Mouse (Mus musculus) liver, embryonic 16.5 days (tissue): ENCODE results near the gene D6Wsu163e. TPM values are rescaled to one million over a fixed set of nuclear protein-coding genes. Genes with fewer than 3 reads are reported as not detected.

Source experiments
- ATAC-seq: fragments of 200-750 bp; cut with Nextera tagmentation; 2 replicates; pipeline ENCODE4 v1.8.0; 2017; ENCODE audit warnings: low read depth, mild to moderate bottlenecking, moderate number of reproducible peaks, moderate library complexity
- H3K27ac ChIP-seq: fragments of 300-500 bp; sonication (generic); 2 replicates; pipeline ENCODE4 v1.5.1; 2014; ENCODE audit warnings: mild to moderate bottlenecking, low read length
- H3K27me3 ChIP-seq: fragments of 300-500 bp; sonication (generic); 2 replicates; pipeline ENCODE4 v1.6.1; 2014; ENCODE audit warnings: low read depth, low read length, mixed read lengths; ENCODE audit not compliant: control insufficient read depth, insufficient read depth
- H3K36me3 ChIP-seq: fragments of 300-500 bp; sonication (generic); 2 replicates; pipeline ENCODE4 v1.6.1; 2014; ENCODE audit warnings: mild to moderate bottlenecking; ENCODE audit not compliant: control insufficient read depth, insufficient read depth
- H3K4me1 ChIP-seq: fragments of 300-500 bp; sonication (generic); 2 replicates; pipeline ENCODE4 v1.6.1; 2014; ENCODE audit warnings: low read depth, low read length, mixed read lengths; ENCODE audit not compliant: control insufficient read depth
- H3K4me2 ChIP-seq: fragments of 300-500 bp; sonication (generic); 2 replicates; pipeline ENCODE4 v1.6.1; 2014; ENCODE audit warnings: low read depth, low read length, mixed read lengths
- H3K4me3 ChIP-seq: fragments of 300-500 bp; sonication (generic); 2 replicates; pipeline ENCODE4 v1.5.1; 2014; ENCODE audit warnings: low read depth, mild to moderate bottlenecking, low read length
- H3K9ac ChIP-seq: fragments of 300-500 bp; sonication (generic); 2 replicates; pipeline ENCODE4 v1.6.1; 2014; ENCODE audit warnings: low read depth, low read length
- H3K9me3 ChIP-seq: fragments of 300-500 bp; sonication (generic); replicated peaks from 2 replicates; pipeline ENCODE4 v1.6.1; 2016; ENCODE audit warnings: low read length; ENCODE audit not compliant: control insufficient read depth
- WGBS: fragments of 180-500 bp; shearing (Covaris S2); extraction: QIAGEN DNeasy Blood & Tissue Kit; methylation state at CpG from one replicate; pipeline ENCODE4 v1.1.7; 2014; ENCODE audit not compliant: insufficient replicate concordance; 5-methylcytosine and 5-hydroxymethylcytosine counted together
- polyA plus RNA-seq: library from polyadenylated mRNA; unstranded; fragments of >200 nt; fragmentation: Nextera tagmentation; extraction: Ambion mirVana; gene quantifications from 2 replicates; pipeline ENCODE4 v1.2.1, GENCODE M21; 2015

Gene D6Wsu163e
- polyA plus RNA-seq, 1 experiment from 2014 or later = 12.3 TPM

DNA sequence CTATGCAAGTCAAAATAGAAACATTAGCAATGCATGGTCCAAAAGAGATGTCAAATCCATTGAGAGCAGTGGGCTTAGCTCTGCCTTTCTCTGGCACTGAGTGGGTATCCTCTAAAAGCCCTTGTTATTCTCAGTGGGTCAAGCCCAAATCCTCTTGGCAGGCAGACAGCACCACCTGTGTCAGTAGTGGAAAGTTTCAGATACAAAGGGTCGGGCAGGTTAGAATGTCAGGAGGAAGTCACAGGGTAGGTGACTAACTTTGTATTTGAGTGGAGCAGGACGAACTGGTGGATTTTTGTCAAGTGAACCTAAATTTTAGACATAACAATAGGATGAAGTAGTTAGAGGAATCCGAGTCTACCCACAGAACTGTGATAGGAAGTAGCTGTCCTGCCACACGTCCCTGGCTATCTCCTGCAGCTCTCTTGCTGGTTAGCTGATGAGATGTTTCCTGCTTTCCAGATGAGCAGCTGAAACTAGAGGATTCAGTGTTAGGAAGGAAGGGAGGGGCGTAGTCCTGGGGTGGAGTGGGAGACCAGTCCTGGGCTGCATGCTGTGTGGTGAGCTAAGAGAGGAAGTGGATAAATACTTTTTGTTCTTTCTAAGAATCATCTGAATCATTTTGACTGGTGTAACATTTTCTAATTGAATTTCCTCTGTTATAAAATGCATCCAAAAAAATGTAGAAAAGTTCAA is 41.9 kb downstream of the D6Wsu163e start:
- H3K9ac ChIP-seq = no peak overlapping the region
- no peaks in the 10 kb centered on the region for H3K27me3 ChIP-seq
- no peaks in the 10 kb centered on the region; the same call in 1 of the 2 replicates for H3K36me3 ChIP-seq
- H3K4me3 ChIP-seq = no peak overlapping the region
- WGBS = 18% methylated on average over 5 of the region's 5 CpGs
- no peaks in the 10 kb centered on the region for H3K4me1 ChIP-seq
- no peaks in the 10 kb centered on the region for H3K9me3 ChIP-seq
- no peak overlapping the region for H3K27ac ChIP-seq
- no peak for ATAC-seq
- H3K4me2 ChIP-seq = no peak overlapping the region

DNA sequence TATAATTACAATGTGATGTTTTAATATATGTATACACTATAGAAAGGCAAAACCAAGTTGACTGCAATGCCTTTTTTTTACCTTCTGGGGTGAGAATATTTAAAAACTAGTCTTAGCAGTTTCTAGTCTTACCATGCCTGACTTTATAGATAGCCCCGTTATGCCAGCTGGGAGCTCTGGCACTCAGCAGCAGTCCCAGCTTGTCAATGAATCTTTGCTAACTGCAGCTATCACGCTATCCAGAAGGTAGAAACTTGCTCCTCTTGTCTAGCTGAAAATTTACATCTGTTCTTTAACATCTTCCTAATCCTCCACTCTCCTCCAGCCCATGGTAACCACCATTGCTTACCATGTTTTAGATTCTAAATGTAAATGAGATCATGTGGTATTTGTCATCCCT is 53.9 kb downstream of the D6Wsu163e start:
- 45% methylated on average over 2 of the region's 2 CpGs for WGBS
- no peak overlapping the region for H3K27ac ChIP-seq

DNA sequence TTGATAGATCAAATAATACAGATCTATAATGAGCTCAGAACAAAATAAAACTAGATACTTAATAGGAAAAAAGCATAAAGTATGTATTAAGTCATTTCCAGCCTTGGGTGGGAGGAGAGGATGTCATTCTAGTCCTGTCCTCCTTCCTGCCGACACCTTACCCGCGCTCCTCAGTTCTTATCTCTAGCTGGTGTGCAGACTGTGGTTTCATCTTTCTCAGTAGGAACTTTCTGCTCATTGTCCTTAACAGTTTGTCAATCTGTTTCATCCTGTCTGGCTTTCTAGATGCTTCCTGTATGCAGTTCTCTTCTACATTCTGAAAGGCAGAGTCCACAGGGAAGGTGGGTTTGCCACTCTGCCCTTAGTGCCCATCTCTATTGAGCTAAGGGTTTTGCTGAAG is 55.7 kb downstream of the D6Wsu163e start:
- H3K9me3 ChIP-seq = no peaks in the 10 kb centered on the region
- WGBS = 0% methylated on average over 3 of the region's 3 CpGs
- no peak overlapping the region for H3K27ac ChIP-seq
- H3K9ac ChIP-seq = no peak overlapping the region
- no peak overlapping the region for H3K4me2 ChIP-seq
- no peaks in the 10 kb centered on the region for H3K4me1 ChIP-seq
- H3K36me3 ChIP-seq = no peaks in the 10 kb centered on the region
- H3K4me3 ChIP-seq = no peak overlapping the region
- H3K27me3 ChIP-seq = no peaks in the 10 kb centered on the region
- ATAC-seq = no peak

More for the DNA sequence above, 53.9 kb downstream of the D6Wsu163e start:
- H3K9me3 ChIP-seq = no peaks in the 10 kb centered on the region
- H3K9ac ChIP-seq = no peak overlapping the region
- no peaks in the 10 kb centered on the region for H3K27me3 ChIP-seq
- no peaks in the 10 kb centered on the region for H3K4me1 ChIP-seq
- H3K4me3 ChIP-seq = no peak overlapping the region
- H3K36me3 ChIP-seq = no peaks in the 10 kb centered on the region
- no peak for ATAC-seq
- no peak overlapping the region for H3K4me2 ChIP-seq

DNA sequence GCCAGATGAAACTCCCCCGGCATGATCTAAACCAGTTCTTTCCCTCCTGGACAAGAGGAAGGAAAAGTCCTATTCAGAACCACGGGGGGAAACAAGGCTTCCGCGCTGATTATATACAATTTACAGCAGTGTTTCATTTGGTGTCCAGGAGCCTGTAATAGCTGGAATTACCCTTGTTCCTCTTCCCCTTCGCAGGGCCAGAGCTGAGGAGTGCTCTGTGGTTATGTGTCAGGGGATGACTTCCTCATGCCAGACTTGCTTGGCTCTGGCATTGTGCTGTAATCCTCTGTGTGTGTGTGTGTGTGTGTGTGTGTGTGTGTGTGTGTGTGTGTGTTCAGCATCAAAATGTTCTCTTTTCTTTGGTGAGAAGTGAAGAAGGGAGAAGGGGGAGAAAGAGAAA is 56.6 kb downstream of the D6Wsu163e start:
- no peak overlapping the region for H3K9ac ChIP-seq
- no peak for ATAC-seq
- 12% methylated on average over 5 of the region's 5 CpGs for WGBS

DNA sequence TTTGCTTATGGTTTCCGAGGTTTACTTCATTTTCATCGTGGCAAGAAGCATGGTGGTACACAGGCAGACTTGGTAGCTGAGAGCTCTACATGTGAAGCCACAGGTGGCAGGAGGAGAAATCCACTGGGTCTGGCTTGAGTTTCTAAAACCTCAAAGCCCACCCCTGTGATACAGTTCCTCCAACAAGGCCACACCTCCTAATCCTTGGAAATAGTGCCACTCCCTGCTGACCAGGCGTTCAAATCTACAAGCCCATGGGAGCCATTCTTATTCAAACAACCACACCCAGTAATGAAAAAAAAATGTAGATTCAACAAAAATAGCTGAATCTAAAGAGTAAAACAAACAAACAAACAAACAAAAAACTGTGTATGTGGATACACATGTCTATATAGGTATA is 65.9 kb downstream of the D6Wsu163e start:
- Histone ChIP-seq H3K4me2 (no peak overlapping the region), H3K4me3 (no peak overlapping the region), H3K9me3 (no peaks in the 10 kb centered on the region), H3K27ac (no peak overlapping the region), H3K4me1 (no peaks in the 10 kb centered on the region), H3K27me3 (no peaks in the 10 kb centered on the region), H3K36me3 (no peaks in the 10 kb centered on the region), H3K9ac (no peak overlapping the region)
- ATAC-seq = no peak
- WGBS = 72% methylated on average over 3 of the region's 3 CpGs

More for the DNA sequence above, 56.6 kb downstream of the D6Wsu163e start:
- Histone ChIP-seq H3K4me3 (no peak overlapping the region), H3K4me1 (no peaks in the 10 kb centered on the region), H3K4me2 (no peak overlapping the region), H3K27ac (no peak overlapping the region), H3K27me3 (no peaks in the 10 kb centered on the region), H3K36me3 (no peaks in the 10 kb centered on the region), H3K9me3 (no peaks in the 10 kb centered on the region)

DNA sequence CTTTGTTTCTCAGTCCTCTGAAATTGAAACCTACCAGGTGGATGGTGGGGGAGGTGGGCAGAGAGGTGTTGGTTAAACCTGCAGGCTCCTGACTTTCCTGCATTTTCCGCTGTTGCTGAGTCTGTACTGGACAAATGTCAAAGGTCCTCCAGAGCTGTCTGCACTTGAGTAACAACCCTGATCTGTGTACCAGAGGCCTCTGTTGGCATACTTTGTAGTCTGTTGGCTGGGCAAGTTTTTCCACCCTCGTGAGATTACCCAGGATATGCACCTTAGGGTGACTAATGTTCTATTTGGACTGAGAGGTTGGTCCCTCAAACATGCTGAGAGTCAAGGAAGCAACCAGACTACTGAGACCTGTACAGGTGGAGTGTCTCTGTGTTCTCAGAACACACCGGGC is 66.8 kb downstream of the D6Wsu163e start:
- ATAC-seq = no peak
- Histone ChIP-seq H3K4me3 (no peak overlapping the region), H3K4me2 (no peak overlapping the region), H3K27ac (no peak overlapping the region), H3K9ac (no peak overlapping the region), H3K27me3 (no peaks in the 10 kb centered on the region), H3K4me1 (no peaks in the 10 kb centered on the region), H3K9me3 (no peaks in the 10 kb centered on the region), H3K36me3 (no peaks in the 10 kb centered on the region)
- 64% methylated on average over 3 of the region's 3 CpGs for WGBS

DNA sequence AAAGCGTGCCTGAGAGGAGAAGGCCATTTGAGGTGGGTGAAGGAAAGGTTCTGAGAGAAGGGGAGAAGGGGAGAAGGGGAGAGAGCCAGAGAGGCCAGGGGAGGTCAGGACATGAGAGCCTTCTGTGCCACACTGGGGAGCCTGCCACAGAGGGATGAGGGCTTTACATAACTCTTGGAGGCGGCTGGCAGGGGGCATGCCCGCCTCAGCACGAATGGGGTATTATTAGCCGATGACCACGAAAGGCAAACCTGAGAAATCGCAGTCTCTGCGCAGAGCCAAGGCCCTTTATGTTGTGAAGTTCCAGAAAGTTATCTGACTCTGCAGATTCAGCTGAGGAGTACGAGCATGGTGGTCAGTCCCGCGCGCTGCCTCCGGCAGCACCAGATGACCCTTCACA is 70.3 kb downstream of the D6Wsu163e start:
- no peaks in the 10 kb centered on the region for H3K27me3 ChIP-seq
- WGBS = 73% methylated on average over 13 of the region's 13 CpGs
- no peak for ATAC-seq
- no peaks in the 10 kb centered on the region for H3K36me3 ChIP-seq
- H3K9ac ChIP-seq = no peak overlapping the region
- no peaks in the 10 kb centered on the region for H3K9me3 ChIP-seq
- no peak overlapping the region for H3K27ac ChIP-seq
- no peaks in the 10 kb centered on the region for H3K4me1 ChIP-seq
- no peak overlapping the region for H3K4me3 ChIP-seq
- no peak overlapping the region for H3K4me2 ChIP-seq

DNA sequence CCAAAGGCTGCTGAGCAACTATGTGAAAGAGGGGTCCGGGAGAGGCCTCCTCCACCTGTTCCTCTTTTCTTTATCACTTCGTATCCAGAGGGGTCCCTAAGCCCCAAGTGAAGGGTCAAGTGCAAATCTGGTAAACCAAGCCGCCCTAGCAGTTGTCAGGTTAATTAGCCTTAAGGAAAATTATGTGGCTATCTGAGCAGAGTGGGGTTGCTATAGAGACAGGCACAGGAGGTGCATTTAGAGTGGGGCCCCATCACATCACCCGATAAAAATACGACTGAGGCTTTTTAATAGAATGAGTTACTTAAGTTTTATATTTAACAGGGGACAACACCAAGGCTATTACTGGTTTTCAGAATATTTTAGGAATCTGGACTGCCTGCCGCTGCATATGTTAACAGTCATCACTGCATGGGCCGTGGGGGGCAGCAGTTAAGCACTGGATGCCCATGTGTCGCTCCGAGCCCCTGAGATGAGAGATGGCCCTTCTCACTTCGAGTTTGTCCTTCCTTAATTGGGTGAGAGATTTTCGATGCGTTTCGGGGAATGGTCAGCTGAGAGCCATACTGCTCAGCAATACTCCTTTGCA is 72.3 kb downstream of the D6Wsu163e start:
- 55% methylated on average over 13 of the region's 13 CpGs for WGBS

DNA sequence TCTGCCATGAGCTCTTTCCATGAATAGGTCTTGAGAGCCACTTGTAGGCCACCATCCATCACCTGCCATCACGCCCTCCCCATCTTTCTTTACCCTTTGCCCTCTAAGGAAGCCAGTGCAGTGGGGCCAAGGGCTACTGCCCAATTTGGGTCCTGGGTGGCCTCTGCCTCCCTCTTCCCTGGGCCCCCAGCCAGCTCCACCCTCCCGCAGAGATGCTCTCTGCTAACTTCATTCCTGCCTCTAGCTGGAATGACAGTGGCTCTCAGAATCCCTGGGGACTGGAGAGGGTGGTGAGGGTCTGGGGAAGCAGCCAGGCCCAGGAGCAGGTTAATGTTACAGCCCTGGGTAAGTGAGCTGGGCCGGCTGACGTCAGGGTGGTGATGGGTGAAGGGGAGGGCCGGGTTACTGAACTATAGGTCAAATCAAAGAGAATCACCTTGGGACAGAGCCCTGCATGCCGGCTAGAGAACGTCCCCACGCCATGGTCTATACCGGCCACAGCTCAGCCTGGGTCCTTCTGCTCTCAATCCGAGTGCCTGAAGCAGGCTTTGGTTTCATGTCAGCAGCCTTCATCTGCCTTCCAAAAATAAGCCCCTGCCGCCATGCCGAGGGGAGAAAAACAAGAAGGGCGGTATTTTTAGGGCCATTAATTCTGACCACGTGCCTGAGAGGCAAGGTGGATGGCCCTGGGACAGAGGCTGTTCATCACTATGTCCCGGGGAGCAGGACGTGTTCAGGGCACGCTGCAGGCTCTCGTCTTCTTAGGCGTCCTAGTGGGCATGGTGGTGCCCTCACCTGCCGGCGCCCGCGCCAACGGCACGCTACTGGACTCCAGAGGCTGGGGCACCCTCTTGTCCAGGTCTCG is 75.4 kb downstream of the D6Wsu163e start, which contains the start of gene Fgf6:
Gene Fgf6 (plus strand): TSS at position 681 of the 865 bp plus-strand sequence.
- no peaks in the 10 kb centered on the region for H3K9me3 ChIP-seq
- WGBS = 65% methylated on average over 26 of the region's 26 CpGs
- H3K27me3 ChIP-seq = peaks cover 4% of the 10 kb centered on the region; the same call in 1 of the 2 replicates
- H3K4me2 ChIP-seq = no peak within 1 kb of the TSS
- H3K4me1 ChIP-seq = no peaks in the 10 kb centered on the region
- H3K36me3 ChIP-seq = no peaks in the 10 kb centered on the region
- no peak within 1 kb of the TSS for H3K27ac ChIP-seq
- H3K4me3 ChIP-seq = no peak within 1 kb of the TSS
- ATAC-seq = no peak
- H3K9ac ChIP-seq = no peak within 1 kb of the TSS

More for the DNA sequence above, 72.3 kb downstream of the D6Wsu163e start:
- Histone ChIP-seq H3K4me2 (no peak overlapping the region), H3K4me3 (no peak overlapping the region), H3K36me3 (no peaks in the 10 kb centered on the region), H3K27ac (no peak overlapping the region), H3K27me3 (no peaks in the 10 kb centered on the region), H3K9me3 (no peaks in the 10 kb centered on the region), H3K4me1 (no peaks in the 10 kb centered on the region), H3K9ac (no peak overlapping the region)
- no peak for ATAC-seq
